8 mouse cellular contexts compared by ENCODE assay signal in the genomic region with DNA sequence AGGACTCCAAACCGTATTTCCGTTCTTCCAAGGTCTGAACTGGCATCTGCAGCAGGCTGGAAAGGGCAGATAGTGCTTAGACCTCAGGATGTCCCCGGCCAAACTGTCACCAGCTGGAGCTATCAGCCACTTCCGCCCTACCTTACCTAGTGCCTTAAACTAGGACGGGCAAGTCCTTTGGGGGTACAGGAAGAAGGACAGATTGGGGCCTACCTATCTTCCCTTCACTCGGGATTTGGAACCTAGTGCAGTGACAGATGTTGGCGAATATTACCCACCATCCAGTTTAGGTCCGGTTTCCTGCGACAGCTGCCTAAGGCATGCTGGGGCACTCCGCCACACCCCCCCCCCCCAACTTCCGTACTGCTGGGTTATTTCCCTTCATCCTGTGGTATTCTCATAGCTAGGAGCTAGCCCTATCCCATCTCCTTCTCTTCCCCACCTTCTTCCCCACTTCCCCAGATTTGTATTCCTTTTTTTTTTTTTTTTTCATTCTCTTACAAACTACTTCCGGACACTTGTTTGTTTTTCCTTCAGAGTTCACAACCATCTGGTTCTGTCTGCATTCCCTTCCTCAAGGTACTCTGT. TPM values are rescaled to one million over a fixed set of nuclear protein-coding genes. Genes with fewer than 3 reads are reported as not detected.
DNase-seq lines count a peak whose midpoint lies in the region; ATAC-seq and TF ChIP-seq lines count a peak whose summit lies in the region.

A gene (plus strand): TSS at position 538 of the 588 bp plus-strand sequence.

- 35% methylated on average over 12 of the region's 12 CpGs for WGBS in cerebellum, adult 2 months
- WGBS in hindbrain, embryonic 11.5 days: 51% methylated on average over 12 of the region's 12 CpGs
- WGBS in stomach, embryonic 14.5 days: 47% methylated on average over 12 of the region's 12 CpGs

- H3K27ac ChIP-seq in cerebellum, adult 2 months (ENCODE audit: insufficient read depth, low read length): no peak within 1 kb of the TSS
- no peak within 1 kb of the TSS for H3K27ac ChIP-seq in hindbrain, embryonic 11.5 days (ENCODE audit: low read depth, low read length)
- no peak within 1 kb of the TSS for H3K27ac ChIP-seq in stomach, embryonic 14.5 days (ENCODE audit: low read length)

- peak within 1 kb of the TSS; percentile 11 for H3K4me3 ChIP-seq in cerebellum, adult 2 months (replicated peaks; ENCODE audit: insufficient read depth, low read depth, low read length)
- no peak within 1 kb of the TSS for H3K4me3 ChIP-seq in hindbrain, embryonic 11.5 days (ENCODE audit: low read depth, low read length)
- H3K4me3 ChIP-seq in stomach, embryonic 14.5 days (ENCODE audit: low read depth, low read length): peak within 1 kb of the TSS; percentile 20

- H3K9ac ChIP-seq in hindbrain, embryonic 11.5 days (ENCODE audit: low read depth, low read length): no peak within 1 kb of the TSS
- H3K9ac ChIP-seq in stomach, embryonic 14.5 days (replicated peaks; ENCODE audit: low read depth, low read length): 0 out of 2 replicates have a peak within 1 kb of the TSS, but pooled peaks have one; percentile 12

- no peak for DNase-seq in cerebellum, adult 2 months
- no peak for DNase-seq in hindbrain, embryonic 11.5 days (ENCODE audit: low spot score)
- DNase-seq in lung, postnatal 14 days: peak; percentile 6
- no peak for DNase-seq in gastrocnemius, adult 8-10 months (ENCODE audit: low spot score in 2 of 2)
- no peak for DNase-seq in left cerebral cortex, adult 8-10 months (ENCODE audit: low spot score in 2 of 2)

- no peak for TF ChIP-seq POLR2A in cerebellum, adult 2 months (IDR thresholded peaks at IDR 0.05; ENCODE audit: borderline replicate concordance, insufficient read depth, low read length)

- no peaks in the 10 kb centered on the region for H3K36me3 ChIP-seq in hindbrain, embryonic 11.5 days (ENCODE audit: control insufficient read depth, insufficient read depth, low read length)
- H3K36me3 ChIP-seq in stomach, embryonic 14.5 days (ENCODE audit: control insufficient read depth, insufficient read depth, low read length): no peaks in the 10 kb centered on the region

- H3K9me3 ChIP-seq in hindbrain, embryonic 11.5 days (ENCODE audit: control insufficient read depth, low read length): no peaks in the 10 kb centered on the region
- H3K9me3 ChIP-seq in stomach, embryonic 14.5 days (ENCODE audit: control insufficient read depth, low read depth, low read length): no peaks in the 10 kb centered on the region

- H3K4me1 ChIP-seq in cerebellum, adult 2 months (ENCODE audit: control insufficient read depth, insufficient read depth, low read length): no peaks in the 10 kb centered on the region
- H3K4me1 ChIP-seq in hindbrain, embryonic 11.5 days (replicated peaks; ENCODE audit: control insufficient read depth, insufficient read depth, low read length): no peaks in the 10 kb centered on the region
- no peaks in the 10 kb centered on the region for H3K4me1 ChIP-seq in stomach, embryonic 14.5 days (ENCODE audit: control insufficient read depth, insufficient read depth, low read length)

- peak within 1 kb of the TSS; percentile 36 for H3K4me2 ChIP-seq in hindbrain, embryonic 11.5 days (replicated peaks; ENCODE audit: low read depth, low read length)
- peak within 1 kb of the TSS; percentile 43 for H3K4me2 ChIP-seq in stomach, embryonic 14.5 days (replicated peaks; ENCODE audit: low read depth, low read length)

- no peaks in the 10 kb centered on the region for H3K27me3 ChIP-seq in cerebellum, adult 2 months (ENCODE audit: control insufficient read depth, insufficient read depth, low read length)
- H3K27me3 ChIP-seq in hindbrain, embryonic 11.5 days (ENCODE audit: control insufficient read depth, insufficient read depth, low read length): no peaks in the 10 kb centered on the region
- no peaks in the 10 kb centered on the region for H3K27me3 ChIP-seq in stomach, embryonic 14.5 days (ENCODE audit: control insufficient read depth, insufficient read depth, low read length)

- no peak for ATAC-seq in cerebellum, adult (ENCODE audit: insufficient number of reproducible peaks, low FRiP score, low TSS enrichment)
- peak; percentile 71 for ATAC-seq in activated CD4-positive, CD25-positive, alpha-beta regulatory T cell, adult 4 months
- ATAC-seq in hindbrain, embryonic 11.5 days (ENCODE audit: low FRiP score): no peak
- peak; percentile 25; the same call in 1 of the 2 replicates for ATAC-seq in stomach, embryonic 14.5 days (ENCODE audit: insufficient number of reproducible peaks, insufficient read depth, low FRiP score, low read depth)

- TF ChIP-seq CTCF in cerebellum, adult 2 months (IDR thresholded peaks at IDR 0.05; ENCODE audit: borderline replicate concordance, insufficient read depth, low read depth, low read length): no peak

RNA-seq across cellular contexts. Expression of the gene that starts here (rescaled TPM):
- 0.23 and 0.29 TPM in 2 replicates for polyA plus RNA-seq in cerebellum, adult 2 months (2012; rRNA removed)
- under 1 TPM; 0.34 to 0.82 TPM for polyA plus RNA-seq in activated CD4-positive, CD25-positive, alpha-beta regulatory T cell, adult 4 months (2017; shearing (Covaris generic))
- not detected in 2 replicates for polyA plus RNA-seq in hindbrain, embryonic 11.5 days (2014; fragmentation: Nextera tagmentation; extraction: Ambion mirVana)
- 0.14 and 0.41 TPM in 2 replicates for polyA plus RNA-seq in stomach, embryonic 14.5 days (2014; fragmentation: Nextera tagmentation; extraction: Ambion mirVana)
- under 1 TPM in 2 of 4 experiments, not detected in 2; 0.13 TPM for total RNA-seq in gastrocnemius, adult 8-10 months (2022)
- total RNA-seq in left cerebral cortex, adult 8-10 months (2022): under 1 TPM; 0.19 to 0.54 (median 0.27) TPM

Comparison
In these comparisons a context has a peak if more than half of its experiments do, and no peak if none do; other contexts are left out.
1. Peak in ATAC-seq in activated CD4-positive, CD25-positive, alpha-beta regulatory T cell, adult 4 months; RNA of the gene not detected or under 1 TPM.
2. Peak in ATAC-seq, H3K4me3 ChIP-seq, H3K9ac ChIP-seq and H3K4me2 ChIP-seq in stomach, embryonic 14.5 days; RNA of the gene not detected or under 1 TPM.